Mouse (Mus musculus): ENCODE results near the gene Arhgap24. TPM values are rescaled to one million over a fixed set of nuclear protein-coding genes. Genes with fewer than 3 reads are reported as not detected.

The Arhgap24 gene
- total RNA-seq (2023), result 2.4 TPM

GRCm38 (mm10) chr5:102481215-102482211, at the start of gene Arhgap24:
Gene Arhgap24 (plus strand): TSS chr5:102481391.

